Mouse (Mus musculus): Measurements from ENCODE around the gene Col7a1.

GRCm38 (mm10) chr9:109021428-109021827 is 68.0 kb downstream of the Col7a1 start:
- TF ChIP-seq CTCF (IDR thresholded peaks at IDR 0.05; ENCODE audit: insufficient read depth, low read length): no peak
- TF ChIP-seq POLR2A (IDR thresholded peaks at IDR 0.05; ENCODE audit: borderline replicate concordance, extremely low read depth, low read depth, low read length): no peak

Data from lung, adult 2 months (tissue).